24 mouse cellular contexts compared by ENCODE assay signal in genomic region chr6:50146158-50146557, GRCm38 (mm10). TPM values are rescaled to one million over a fixed set of nuclear protein-coding genes. Genes with fewer than 3 reads are reported as not detected.
DNase-seq lines count a peak whose midpoint lies in the region; ATAC-seq lines count a peak whose summit lies in the region.
"Had no signal": no experiment of that assay in that cellular context is flagged by ENCODE, and none has a peak within 500 bp of the region (broad histone marks: within the 10 kb centered on the region; RNA-seq: fewer than 3 reads in every experiment).

No protein-coding gene starts in this region.

- no peak overlapping the region for H3K4me3 ChIP-seq in midbrain, embryonic 11.5 days (ENCODE audit: low read depth, low read length)
- H3K4me3 ChIP-seq: embryonic facial prominence, embryonic 15.5 days; heart, embryonic 15.5 days; limb, embryonic 13.5 days; liver, embryonic 12.5 days; midbrain, embryonic 15.5 days; myocyte; neural tube, embryonic 15.5 days had no signal

- H3K4me2 ChIP-seq in midbrain, embryonic 11.5 days, result no peak overlapping the region
- H3K4me2 ChIP-seq: embryonic facial prominence, embryonic 15.5 days; heart, embryonic 15.5 days; limb, embryonic 13.5 days; liver, embryonic 12.5 days; midbrain, embryonic 15.5 days; neural tube, embryonic 15.5 days had no signal

- no peak overlapping the region for H3K27ac ChIP-seq in midbrain, embryonic 11.5 days (ENCODE audit: low read depth, low read length)
- H3K27ac ChIP-seq: embryonic facial prominence, embryonic 15.5 days; heart, embryonic 15.5 days; limb, embryonic 13.5 days; liver, embryonic 12.5 days; midbrain, embryonic 15.5 days; neural tube, embryonic 15.5 days had no signal

- no peak for ATAC-seq in midbrain, embryonic 11.5 days (ENCODE audit: low FRiP score)
- ATAC-seq: forebrain, embryonic 14.5 days; hindbrain, embryonic 16.5 days; intestine, postnatal 0 days; liver, embryonic 12.5 days; midbrain, embryonic 15.5 days had no signal

- peak; percentile 69 for DNase-seq in A20 (ENCODE audit: low read depth, low spot score)
- DNase-seq in B cell, adult 2 months, result peak; percentile 32 to 47
- DNase-seq in T-cell, adult 2 months (ENCODE audit: low spot score), result peak; percentile 32
- peak; percentile 37 for DNase-seq in naive thymus-derived CD4-positive, alpha-beta T cell, adult 2 months (ENCODE audit: low read depth)
- no peak for DNase-seq in midbrain, embryonic 11.5 days (ENCODE audit: low spot score, missing footprints)
- DNase-seq in right cerebral cortex, postnatal 4 days, result no peak
- DNase-seq in frontal cortex, postnatal 14 days (ENCODE audit: low spot score in 2 of 2), result no peak
- DNase-seq: adrenal gland, postnatal 14 days; cerebellum, adult 9-11 months; heart, postnatal 4 days; kidney, postnatal 36 days; lung, adult 18-20 months; lung, postnatal 10 days; spleen, adult 18-20 months had no signal

- H3K4me1 ChIP-seq in midbrain, embryonic 11.5 days (ENCODE audit: control insufficient read depth, insufficient read depth, low read length), result no peaks in the 10 kb centered on the region
- H3K4me1 ChIP-seq: embryonic facial prominence, embryonic 15.5 days; heart, embryonic 15.5 days; limb, embryonic 13.5 days; midbrain, embryonic 15.5 days; neural tube, embryonic 15.5 days had no signal

- no peaks in the 10 kb centered on the region for H3K27me3 ChIP-seq in midbrain, embryonic 11.5 days (ENCODE audit: control insufficient read depth, insufficient read depth, low read length)
- H3K27me3 ChIP-seq: embryonic facial prominence, embryonic 15.5 days; heart, embryonic 15.5 days; limb, embryonic 13.5 days; liver, embryonic 12.5 days; midbrain, embryonic 15.5 days; neural tube, embryonic 15.5 days had no signal

- no peaks in the 10 kb centered on the region for H3K9me3 ChIP-seq in midbrain, embryonic 11.5 days (ENCODE audit: control insufficient read depth, low read length)
- H3K9me3 ChIP-seq: embryonic facial prominence, embryonic 15.5 days; heart, embryonic 15.5 days; limb, embryonic 13.5 days; liver, embryonic 12.5 days; midbrain, embryonic 15.5 days; neural tube, embryonic 15.5 days had no signal

- no peak overlapping the region for H3K9ac ChIP-seq in midbrain, embryonic 11.5 days (ENCODE audit: low read length)
- H3K9ac ChIP-seq: embryonic facial prominence, embryonic 15.5 days; heart, embryonic 15.5 days; limb, embryonic 13.5 days; liver, embryonic 12.5 days; midbrain, embryonic 15.5 days; neural tube, embryonic 15.5 days had no signal

- no peaks in the 10 kb centered on the region for H3K36me3 ChIP-seq in midbrain, embryonic 11.5 days (ENCODE audit: control insufficient read depth, insufficient read depth, low read length)
- H3K36me3 ChIP-seq: embryonic facial prominence, embryonic 15.5 days; midbrain, embryonic 15.5 days had no signal

RNA-seq across cellular contexts. Expression of gene Mpp6, which starts 36.1 kb away (rescaled TPM):
- polyA plus RNA-seq in midbrain, embryonic 11.5 days (2014; fragmentation: Nextera tagmentation; extraction: Ambion mirVana), result 71.7 and 81.6 TPM in 2 replicates

Comparison
In these comparisons a context has a peak if more than half of its experiments do, and no peak if none do; other contexts are left out.
1. DNase-seq: peak in A20 (single experiment), B cell, adult 2 months (2 of 2), T-cell, adult 2 months (single experiment) and naive thymus-derived CD4-positive, alpha-beta T cell, adult 2 months (single experiment); none in midbrain, embryonic 11.5 days (single experiment), right cerebral cortex, postnatal 4 days (single experiment) and frontal cortex, postnatal 14 days (0 of 2).